Mouse (Mus musculus) yolk sac, embryonic 10.5 days (tissue): ENCODE results near the gene Ryr2.

ENCODE experiments used
- DNase-seq: peaks from one replicate; pipeline ENCODE4 v3.0.0-alpha.2; 2017; ENCODE audit warnings: low spot score

Ryr2 gene

GRCm38 (mm10) chr13:12037241-12037640, 69.5 kb downstream of the Ryr2 start:
- DNase-seq, result no peak

GRCm38 (mm10) chr13:12036834-12037233, 69.9 kb downstream of the Ryr2 start:
- no peak for DNase-seq

- no peak for DNase-seq
Observed at GRCm38 (mm10) chr13:12033914-12034313, 72.8 kb downstream of the Ryr2 start.

- DNase-seq, result no peak
Observed at GRCm38 (mm10) chr13:12033272-12033671, 73.5 kb downstream of the Ryr2 start.

- no peak for DNase-seq
Observed at GRCm38 (mm10) chr13:12029841-12030240, 76.9 kb downstream of the Ryr2 start.

- no peak for DNase-seq
Observed at GRCm38 (mm10) chr13:12029326-12029725, 77.4 kb downstream of the Ryr2 start.

- no peak for DNase-seq
Observed at GRCm38 (mm10) chr13:12018046-12018445, 88.7 kb downstream of the Ryr2 start.

GRCm38 (mm10) chr13:12013986-12014385, 92.8 kb downstream of the Ryr2 start:
- no peak for DNase-seq

GRCm38 (mm10) chr13:12008995-12009689, 97.6 kb downstream of the Ryr2 start:
- DNase-seq, result no peak

GRCm38 (mm10) chr13:12007579-12007978, 99.2 kb downstream of the Ryr2 start:
- DNase-seq, result no peak

GRCm38 (mm10) chr13:12001891-12002294, 104.9 kb downstream of the Ryr2 start:
- peak; percentile 2 for DNase-seq

- DNase-seq, result no peak
Observed at GRCm38 (mm10) chr13:11999851-12000250, 106.9 kb downstream of the Ryr2 start.

GRCm38 (mm10) chr13:11997366-11997765, 109.4 kb downstream of the Ryr2 start:
- DNase-seq, result no peak

- no peak for DNase-seq
Observed at GRCm38 (mm10) chr13:11987556-11987955, 119.2 kb downstream of the Ryr2 start.

- DNase-seq, result no peak
Observed at GRCm38 (mm10) chr13:11985056-11985455, 121.7 kb downstream of the Ryr2 start.

- no peak for DNase-seq
Observed at GRCm38 (mm10) chr13:11978997-11979396, 127.7 kb downstream of the Ryr2 start.

GRCm38 (mm10) chr13:11978359-11978758, 128.4 kb downstream of the Ryr2 start:
- no peak for DNase-seq

GRCm38 (mm10) chr13:11977606-11978005, 129.1 kb downstream of the Ryr2 start:
- no peak for DNase-seq

- DNase-seq, result no peak
Observed at GRCm38 (mm10) chr13:11964391-11964790, 142.4 kb downstream of the Ryr2 start.

- no peak for DNase-seq
Observed at GRCm38 (mm10) chr13:11959488-11960174, 147.1 kb downstream of the Ryr2 start.

- no peak for DNase-seq
Observed at GRCm38 (mm10) chr13:11958854-11959253, 147.9 kb downstream of the Ryr2 start.

- DNase-seq, result no peak
Observed at GRCm38 (mm10) chr13:11958271-11958670, 148.5 kb downstream of the Ryr2 start.

GRCm38 (mm10) chr13:11951951-11952350, 154.8 kb downstream of the Ryr2 start:
- no peak for DNase-seq

GRCm38 (mm10) chr13:11945740-11946139, 161.0 kb downstream of the Ryr2 start:
- no peak for DNase-seq
